Mouse (Mus musculus) thymus, adult 2 months (tissue): ENCODE measurements around the gene Asic1.

ENCODE experiments used
- CTCF ChIP-seq: fragments of 200-500 bp; IDR thresholded peaks from 2 replicates; pipeline ENCODE4 v1.5.1; 2012; ENCODE audit warnings: mild to moderate bottlenecking, control low read depth, low read length, moderate library complexity, borderline replicate concordance; ENCODE audit not compliant: control insufficient read depth, poor library complexity, insufficient read depth; ENCODE audit errors: extremely low read depth
- POLR2A ChIP-seq: fragments of 200-500 bp; IDR thresholded peaks from 2 replicates; pipeline ENCODE4 v1.6.1; 2012; ENCODE audit warnings: mild to moderate bottlenecking, low read length, control low read depth, moderate library complexity; ENCODE audit not compliant: control insufficient read depth, poor library complexity, insufficient read depth; ENCODE audit errors: extremely low read depth

- no peak for TF ChIP-seq CTCF
- TF ChIP-seq POLR2A = no peak
These were observed 26.3 kb upstream of the Asic1 start for GRCm38 (mm10) chr15:99643832-99644231.
